Mouse (Mus musculus) layer of hippocampus, postnatal 36 days (tissue): Measurements from ENCODE around the gene Cks2. TPM values are rescaled to one million over a fixed set of nuclear protein-coding genes. Genes with fewer than 3 reads are reported as not detected.
"Not testable (repeated sequence)": the region's sequence is repeated elsewhere in the genome, so short reads cannot be mapped to it uniquely, and the experiment has no call there.

Experiments used
- DNase-seq, 2 experiments: peaks; one replicate each; pipeline ENCODE4 v3.0.0; 2022
- total RNA-seq, 2 experiments: library from RNA; stranded (reverse); gene quantifications; 2 replicates each; pipeline ENCODE4 v1.2.3; 2021

Gene Cks2
- total RNA-seq, result 1 to 10 TPM; 1.2 to 2.9 TPM

DNA sequence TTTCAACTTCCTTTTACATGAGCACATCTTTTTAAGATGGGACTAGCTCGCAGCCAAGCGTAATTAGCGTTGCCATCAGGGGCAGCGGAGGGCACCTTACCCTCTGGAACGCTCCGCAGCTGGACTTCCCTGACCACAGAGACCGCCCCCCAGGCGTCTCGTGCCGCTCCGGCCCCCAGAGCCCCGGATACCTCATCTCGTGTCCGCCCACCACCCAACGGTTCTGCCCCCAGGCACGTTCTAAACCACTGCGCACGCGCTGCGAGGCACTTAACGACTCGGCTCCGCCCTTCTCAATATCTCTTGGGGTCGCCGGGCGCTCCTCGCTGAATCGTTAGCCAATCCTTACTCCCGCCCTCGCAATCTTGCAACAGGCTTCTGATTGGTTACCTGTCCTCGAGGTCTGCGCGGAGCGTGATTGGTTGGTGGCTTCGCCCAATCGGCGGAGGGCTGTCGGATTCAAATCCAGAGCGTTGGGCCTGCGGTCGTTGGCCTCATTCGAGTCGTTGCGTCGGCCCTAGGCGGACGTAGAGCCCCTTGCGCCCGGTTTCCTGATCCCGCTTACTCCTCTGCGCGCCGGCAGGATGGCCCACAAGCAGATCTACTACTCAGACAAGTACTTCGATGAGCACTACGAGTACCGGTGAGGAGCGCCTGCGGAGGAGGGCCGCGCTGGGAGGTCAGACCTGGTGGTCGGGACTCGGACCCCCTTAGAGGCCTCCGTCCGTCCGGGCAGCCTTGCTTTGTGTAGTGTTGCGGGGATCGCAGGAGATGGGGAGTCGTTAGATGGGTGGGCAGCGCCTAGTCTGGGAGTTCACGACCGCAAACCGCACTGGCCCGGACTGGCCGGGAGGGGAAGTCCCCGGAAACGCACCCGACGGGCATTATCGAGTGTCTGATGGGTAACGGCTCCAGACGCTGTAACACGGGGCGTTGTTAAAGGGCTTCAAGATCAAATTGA, at the start of gene Cks2:
Cks2 (plus strand) TSS at position 404 of the 961 bp plus-strand sequence.
- peak; percentile 95 to 96 for DNase-seq

DNA sequence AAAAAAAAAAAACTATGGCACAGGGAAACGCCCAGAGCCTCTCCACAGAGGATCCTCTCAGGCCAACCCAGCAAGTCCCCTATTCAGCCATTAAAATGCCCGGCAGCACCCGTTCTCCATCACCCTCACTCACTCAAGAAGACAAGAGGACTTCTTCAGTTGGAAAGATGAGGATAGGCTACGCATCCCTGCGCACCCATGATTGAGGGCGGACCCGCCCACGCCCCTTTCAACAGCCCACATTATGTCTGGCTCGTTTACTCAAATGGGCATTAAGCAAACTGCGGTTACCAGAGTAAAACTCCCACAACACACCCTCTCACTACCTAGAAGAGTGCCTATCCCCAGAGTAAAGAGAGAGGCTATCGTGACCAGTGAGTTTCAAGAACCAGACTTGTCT, 49.6 kb upstream of the Cks2 start:
- DNase-seq, result no peak

DNA sequence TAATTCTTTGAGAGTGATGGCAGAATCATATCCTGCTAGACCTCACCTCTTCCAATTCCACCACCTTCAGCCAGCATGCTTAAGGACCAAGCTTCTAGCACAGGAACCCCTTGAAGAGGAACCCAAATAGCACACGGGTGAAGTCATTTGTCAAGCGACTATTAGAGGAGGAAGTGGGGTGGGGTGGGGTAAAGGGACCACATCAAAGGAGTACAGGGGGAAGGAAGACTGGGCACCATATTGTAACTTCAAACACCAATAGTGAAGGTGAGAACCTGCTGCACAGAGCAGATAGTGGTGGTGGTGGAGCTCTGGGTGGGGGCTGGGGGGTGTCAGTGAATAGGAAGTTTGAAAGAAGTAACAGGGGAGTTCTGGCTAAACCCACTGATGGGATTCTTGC, 47.0 kb upstream of the Cks2 start:
- no peak for DNase-seq

DNA sequence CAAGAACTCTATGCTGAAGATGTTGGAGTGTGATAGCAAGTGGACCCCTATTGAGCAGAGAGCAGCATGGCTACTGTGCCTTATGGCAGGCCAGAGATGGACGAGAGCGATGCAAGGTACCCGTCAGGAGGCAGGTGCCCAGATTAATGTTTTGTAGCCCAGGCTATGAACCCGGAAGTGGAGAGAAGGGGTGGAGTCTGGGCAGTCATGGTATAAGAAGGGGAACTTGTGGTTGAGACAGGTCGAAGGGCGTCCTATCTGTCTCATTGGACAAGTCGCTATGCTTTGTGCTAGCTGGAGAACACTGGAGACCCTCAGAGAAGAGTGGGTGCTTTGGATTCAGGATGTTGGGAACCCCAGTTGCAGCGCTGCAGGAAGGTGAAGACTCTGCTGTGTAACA, 44.9 kb upstream of the Cks2 start:
- no peak for DNase-seq

DNA sequence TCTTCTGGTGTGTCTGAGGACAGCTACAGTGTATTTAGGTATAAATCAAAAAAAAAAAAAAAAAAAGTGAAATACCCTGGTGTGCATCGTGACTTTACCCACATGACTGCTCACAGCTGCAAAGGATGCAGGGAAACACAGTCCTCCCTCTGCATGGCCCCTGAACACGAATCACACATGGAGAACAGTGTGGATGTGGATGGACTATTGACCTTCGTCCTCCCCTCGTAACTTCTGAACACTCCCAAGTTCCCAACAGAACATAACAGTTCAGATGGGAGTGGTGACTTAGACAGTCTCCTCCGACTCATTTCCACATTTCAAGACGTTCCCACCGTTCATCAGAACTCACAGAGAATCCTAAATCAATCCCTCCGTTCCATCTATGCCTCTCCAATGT, 42.3 kb upstream of the Cks2 start:
- no peak for DNase-seq

DNA sequence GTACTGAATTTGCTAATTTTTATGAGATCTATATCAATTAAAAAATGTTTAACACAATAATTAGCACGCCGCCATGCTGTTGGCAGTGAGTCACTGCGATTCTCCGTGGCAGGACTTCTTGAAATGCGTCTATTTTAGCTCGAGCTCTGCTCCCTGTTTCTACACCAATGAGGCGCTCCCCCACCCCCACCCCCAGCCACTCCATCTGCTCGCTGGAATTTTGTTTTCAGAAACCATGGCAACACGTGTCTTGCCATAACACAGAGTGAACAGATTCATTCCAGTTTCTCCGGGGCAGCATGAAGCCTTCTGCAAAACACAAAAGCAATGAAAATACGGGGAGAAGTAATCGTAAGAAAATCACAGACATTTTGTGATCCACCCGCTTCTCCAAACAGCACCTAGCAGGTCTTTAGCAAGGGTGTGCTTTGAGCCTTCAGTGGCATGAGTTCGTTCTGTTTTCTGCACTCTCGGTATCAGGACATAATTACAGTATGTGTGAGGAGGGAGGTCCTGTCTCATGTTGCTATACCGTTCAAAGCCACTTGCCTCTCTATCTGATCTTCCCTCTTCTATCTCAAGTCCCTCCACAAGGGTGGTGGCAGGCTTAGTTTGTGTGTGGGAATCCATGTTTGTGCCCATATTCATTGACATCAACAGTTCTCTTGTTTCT, 41.7 kb upstream of the Cks2 start:
- DNase-seq, result peak; percentile 60

DNA sequence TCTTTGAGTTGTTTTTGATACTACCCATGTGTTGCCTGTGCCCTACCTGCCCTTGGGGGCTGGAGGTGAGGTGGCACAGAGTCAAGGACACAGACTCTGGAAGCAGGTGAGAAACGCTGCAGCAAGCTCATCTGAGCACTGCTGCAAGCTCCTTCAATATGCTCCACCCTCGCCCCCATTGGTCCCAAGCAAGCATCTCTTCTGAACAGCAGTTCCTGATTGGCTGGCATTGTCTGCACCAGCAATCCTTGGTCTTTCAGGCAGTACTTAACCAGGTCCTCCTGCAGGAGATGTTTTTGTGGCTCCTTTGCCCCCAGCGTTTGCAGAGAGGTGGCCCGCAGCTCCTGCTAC, 41.2 kb upstream of the Cks2 start:
- DNase-seq, result peak in 1 of 2 experiments; percentile 28

DNA sequence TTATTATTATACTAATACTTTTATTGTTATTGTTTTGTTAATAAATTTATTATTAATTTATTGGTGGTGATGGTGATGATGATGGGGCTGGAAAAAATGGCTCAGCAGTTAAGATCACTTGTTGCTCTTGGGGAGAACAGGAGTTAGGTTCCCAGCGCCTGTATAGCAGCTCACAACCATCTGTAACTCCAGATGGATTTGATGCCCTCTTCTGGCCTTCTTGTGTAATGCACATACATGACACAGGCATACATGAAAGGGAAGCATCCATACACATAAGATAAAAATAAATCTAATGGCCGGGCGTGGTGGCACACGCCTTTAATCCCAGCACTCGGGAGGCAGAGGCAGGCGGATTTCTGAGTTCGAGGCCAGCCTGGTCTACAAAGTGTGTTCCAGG, 35.8 kb upstream of the Cks2 start:
- no peak for DNase-seq

DNA sequence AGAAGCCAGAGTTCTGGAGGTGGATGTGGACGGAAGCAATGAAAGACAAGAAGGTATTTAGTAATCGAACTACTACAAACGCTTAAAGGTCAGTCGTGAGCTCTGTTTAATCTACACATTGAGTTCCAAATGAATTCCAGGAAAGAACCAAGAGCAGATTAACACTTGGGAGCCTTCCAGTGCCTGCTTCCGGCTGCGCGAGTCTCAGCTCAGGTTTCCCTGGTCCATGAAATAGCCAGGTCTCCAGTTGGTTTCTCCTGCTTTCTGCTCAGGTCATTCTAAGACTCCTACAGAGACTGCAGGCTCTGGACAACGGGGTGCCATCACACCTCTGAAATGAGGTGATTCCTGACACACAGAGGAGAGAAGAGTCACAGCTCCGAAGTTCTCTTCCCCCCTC, 34.0 kb upstream of the Cks2 start:
- no peak for DNase-seq

DNA sequence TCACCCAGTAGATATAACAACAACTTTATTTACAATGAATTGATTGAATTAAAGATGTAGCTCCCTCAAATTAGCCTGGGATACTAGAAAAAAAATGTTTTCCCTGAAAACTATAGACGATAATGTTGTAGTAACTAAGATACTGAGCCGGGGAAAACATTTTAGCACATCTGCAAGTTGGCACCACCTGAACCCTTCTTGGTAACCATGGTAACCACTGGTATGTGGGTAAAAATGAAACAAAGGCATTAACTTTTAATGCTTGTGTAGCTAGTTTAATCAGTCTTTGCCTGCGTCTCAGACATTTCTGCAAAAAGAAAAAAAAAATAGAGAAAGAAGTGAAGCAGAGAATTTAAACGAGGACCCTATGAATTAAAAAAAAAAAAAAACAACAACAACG, 33.5 kb upstream of the Cks2 start:
- DNase-seq, result no peak

DNA sequence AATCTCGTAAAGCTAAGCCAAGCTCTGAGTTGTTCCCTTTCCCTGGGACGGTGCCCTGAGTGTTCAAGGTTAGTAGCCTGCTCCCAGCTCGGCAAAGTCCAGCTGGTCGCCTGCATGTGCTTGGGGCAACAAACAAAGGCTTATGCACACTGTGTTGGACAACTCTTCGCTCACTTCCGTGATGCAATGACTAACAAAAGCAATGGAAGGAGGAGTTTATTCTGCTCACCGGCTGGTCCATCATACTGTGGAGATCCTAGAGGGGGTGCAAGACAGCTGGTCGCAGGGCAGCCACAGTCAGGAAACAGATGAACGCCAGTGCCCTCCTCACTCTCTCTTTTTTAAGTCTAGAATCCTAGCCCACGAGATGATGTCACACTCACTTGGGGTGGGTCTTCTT, 29.2 kb upstream of the Cks2 start:
- no peak for DNase-seq

DNA sequence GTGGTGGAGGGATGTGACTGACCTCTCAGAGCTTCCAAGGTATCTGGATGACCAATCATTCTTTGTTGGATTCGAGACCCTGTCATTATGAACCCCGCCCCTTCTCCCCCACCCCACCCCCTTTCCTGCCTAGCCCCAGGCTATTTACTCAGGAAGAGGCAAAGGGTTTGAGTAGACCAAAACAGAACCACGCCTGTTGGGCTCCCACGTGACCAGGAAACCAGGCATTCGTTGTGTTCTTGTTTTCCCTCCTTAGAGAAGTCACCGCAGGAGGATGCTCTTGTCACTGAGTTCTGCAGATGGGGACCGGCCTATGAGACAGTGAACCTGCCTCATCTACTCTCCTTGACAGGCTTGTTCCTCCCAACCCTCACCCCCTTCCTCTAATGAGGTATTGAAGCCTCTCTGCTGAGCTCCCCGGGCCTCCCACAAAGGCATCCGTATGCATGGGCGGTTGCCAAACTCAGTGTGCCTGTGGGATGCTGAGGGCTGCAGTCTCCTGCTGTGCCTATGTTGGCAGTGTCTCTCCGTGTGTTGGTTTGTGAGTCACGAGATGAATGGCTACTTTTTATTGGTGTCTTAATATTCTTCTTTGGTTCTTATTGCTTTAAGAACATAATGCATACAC, 28.5 kb upstream of the Cks2 start:
- peak; percentile 76 to 83 for DNase-seq

DNA sequence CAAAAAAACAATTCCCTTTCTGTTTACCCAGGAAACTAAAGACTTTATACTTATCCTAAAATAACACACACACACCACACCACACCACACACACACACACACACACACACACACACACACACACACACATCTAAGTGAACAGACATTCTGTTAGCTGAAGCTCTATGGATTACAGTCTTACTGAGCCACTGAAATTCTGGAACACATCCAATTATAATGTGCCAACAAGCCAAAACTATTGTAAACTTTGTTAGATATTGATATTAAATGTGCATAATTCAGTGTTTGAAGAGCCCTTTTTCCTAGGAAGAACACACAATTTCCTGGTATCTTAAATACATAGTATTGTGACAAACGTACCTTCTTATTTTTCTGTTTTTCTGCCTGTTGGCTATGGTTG, 27.7 kb upstream of the Cks2 start:
- no peak for DNase-seq

DNA sequence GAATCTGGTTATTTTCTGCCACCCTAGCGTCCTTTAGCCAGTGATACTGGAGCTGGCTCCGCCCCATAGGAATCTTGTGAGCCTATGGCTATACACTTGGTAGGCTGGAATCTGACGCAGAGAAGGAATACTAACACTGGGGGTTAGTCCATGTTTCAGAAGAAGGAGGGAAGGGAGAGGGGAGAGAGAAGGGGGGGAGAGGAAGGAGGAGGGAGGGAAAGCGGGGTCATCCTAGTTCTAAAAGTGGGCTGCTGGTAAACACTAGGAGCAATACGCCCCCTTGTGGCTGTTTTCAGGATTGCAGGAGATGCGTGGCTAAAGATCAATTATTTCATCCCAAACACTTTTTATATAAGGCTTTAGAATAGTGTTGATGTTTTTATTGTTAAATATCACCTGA, 27.2 kb upstream of the Cks2 start:
- peak; percentile 21 to 36 for DNase-seq

DNA sequence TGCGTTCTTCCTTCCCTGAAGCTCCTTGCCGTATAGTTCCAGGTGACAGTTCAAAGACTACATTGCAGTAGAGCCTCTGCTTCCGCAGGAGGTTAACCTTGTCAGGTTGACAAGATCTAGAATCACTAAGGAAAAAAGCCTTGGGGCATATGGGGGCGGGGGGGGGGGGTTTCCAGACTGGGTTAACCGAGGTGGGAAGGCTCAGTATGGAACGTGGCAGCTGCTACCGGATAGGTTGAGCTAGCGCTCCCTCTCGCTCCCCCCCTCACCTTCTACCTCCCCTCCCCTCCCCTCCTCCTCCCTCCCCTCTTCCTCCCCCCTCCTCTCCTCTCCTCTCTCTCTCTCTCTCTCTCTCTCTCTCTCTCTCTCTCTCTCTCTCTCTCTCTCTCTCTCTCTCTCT, 26.4 kb upstream of the Cks2 start:
- DNase-seq, result no peak

DNA sequence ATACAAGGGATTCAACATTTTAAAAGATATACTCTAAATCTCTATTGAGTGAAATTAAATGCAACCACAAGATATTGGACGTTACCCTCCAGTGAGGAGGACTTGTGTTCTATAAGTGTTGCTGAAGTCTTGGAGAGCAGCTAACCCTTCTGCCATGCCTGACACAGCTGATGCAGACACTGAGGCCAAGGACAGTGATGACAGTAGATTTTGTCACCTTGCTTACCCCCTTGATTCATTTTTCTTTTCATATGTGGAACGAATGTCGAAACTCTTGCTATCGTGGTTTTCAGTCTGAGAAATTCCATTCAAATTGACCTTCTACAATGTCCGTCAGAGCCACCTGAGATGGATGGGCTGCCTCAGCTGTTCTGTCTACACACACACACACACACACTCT, 22.4 kb upstream of the Cks2 start:
- DNase-seq, result no peak

DNA sequence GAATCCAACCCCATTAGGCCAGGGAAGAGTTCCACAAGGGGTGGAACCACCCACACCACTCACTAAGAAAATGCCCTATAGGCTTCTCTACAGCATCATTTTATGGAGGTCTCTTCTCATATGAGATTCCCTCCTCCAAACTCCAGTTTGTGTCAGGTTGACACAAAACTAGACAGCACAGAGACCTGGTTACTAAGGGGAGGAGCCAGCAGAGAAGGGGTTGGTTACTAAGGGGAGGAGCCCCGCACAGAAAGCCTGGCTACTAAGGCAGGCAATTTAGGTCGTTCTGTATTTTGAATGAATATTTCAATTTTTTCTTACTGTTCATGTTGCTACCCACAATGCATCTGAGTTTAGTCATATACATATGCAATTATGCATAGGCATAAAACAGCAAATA, 21.4 kb upstream of the Cks2 start:
- DNase-seq, result no peak

DNA sequence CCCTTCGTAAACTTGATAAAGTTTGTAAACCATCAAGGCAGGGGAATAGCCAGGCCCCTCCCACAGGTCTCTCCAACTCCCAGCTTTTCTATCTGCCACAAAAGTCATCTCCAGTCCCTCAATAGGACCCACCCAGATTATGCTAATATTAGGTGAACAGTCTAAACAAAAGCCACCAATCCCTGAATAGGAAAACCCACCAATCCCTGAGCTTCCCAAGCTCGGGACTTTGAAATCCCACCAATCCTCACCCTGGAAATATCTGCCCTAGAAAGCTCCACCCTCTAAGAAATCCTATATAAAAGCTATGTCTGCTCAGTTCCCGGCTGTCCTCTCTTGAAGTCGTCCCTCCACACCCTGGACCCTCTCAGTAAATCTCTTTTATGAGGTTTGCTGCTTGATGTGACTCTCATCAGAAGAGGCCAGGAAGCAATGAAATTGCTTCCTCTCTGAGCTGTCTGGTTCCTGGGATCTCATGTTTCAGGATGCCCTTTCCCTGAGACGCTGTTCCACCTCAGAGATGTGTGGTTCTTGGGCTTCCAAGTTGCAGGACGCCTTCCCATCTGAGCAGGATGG, 16.7 kb upstream of the Cks2 start:
- DNase-seq, result no peak

DNA sequence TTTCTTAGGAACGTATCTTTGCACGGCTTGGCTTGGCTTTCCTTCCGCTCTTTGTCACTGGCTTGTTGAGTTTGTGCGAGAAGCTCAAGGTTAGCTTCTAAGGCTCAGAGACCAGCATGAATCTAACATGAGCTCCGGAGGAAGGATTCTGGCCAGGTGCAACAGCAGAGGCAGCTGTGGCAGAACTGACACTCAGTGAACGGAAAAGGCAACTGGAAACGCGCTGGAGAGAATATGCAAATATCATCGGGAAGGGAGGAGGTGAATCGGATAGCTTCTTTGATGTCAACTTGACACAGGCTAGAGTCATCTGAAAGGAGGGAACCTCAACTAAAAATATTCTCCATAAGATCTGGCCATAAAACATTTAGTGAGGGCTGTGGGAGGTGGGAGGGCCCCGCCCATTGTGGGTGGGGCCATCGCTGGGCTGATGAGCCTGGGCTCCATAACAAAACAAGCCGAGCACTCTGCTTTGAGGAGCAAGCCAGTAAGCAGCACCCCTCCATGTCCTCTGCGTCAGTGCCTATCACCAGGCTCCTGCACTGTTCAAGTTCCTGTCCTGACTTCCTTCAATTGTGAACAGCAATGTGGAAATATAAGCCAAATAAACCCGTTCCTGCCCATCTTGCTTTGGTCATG, 13.6 kb upstream of the Cks2 start:
- DNase-seq, result no peak

DNA sequence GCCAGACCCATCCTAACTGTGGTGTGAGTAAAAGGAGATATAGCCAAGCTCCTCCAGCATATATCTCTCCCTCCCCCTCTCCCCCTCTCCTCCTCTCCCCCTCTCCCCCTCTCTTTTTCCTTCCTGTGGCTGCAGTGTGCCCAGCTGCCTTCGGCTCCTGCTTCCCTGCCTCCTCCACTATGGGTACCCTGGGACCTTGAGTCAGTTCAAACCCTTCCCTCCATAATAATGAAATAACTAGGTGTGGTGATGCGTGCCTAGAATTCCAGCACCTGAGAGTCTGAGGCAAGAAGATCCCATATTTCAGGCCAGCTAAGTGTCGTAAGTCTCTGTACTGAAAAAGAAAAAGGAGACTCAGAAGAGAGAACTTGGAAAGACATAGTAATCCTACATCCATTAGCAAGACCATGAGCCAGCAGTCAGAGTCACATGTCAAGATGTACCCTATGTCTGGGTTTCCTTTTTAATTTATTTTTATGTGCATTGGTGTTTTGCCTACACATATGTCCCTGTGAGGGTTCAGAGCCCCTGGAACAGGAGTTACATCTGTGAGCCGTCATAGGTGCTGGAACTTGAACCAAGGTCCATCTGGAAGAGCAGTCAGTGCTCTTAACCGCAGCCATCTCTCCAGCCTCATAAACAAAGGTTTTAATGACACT, 12.3 kb upstream of the Cks2 start:
- DNase-seq, result no peak

DNA sequence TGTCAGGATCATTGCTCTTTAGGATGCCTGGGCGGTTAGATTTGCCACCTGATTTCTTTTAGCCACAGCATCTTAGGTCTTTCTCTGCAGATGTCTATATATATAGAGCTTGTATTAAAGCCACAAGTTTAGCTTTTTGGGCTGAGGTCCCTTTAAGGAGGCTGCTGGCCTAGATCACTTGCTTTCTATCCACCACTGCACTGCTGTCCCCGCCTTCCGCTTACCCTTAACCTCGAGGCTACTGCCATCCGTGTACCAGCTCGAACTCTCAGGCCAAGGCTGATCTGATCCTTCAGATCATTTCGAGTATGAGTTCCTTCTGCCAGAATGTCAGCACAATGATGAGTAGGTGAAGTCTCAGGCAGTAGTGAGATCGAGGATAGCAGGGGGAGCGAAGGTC, 9.6 kb upstream of the Cks2 start:
- not testable (repeated sequence) for DNase-seq

DNA sequence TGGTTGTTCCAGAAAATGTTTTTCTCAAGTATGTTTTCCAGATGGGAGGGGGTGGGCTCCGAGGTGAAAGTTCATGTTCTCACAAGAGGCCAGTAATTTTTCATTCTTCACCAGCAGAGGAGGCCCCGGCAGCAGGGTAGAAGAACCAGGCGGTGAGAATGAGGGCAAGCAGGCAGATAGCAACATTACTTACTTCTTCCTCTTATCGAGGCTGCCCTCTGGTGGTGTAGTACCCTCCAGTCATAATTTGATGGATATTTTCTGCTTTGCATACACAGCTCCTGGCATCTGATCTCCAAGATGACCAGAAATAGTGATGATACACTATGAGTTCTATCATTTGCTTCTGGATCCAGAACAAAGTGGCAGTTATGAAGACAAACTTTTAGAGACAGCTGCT, 6.1 kb upstream of the Cks2 start:
- DNase-seq, result no peak
